Mouse (Mus musculus) G1E (cell line): ENCODE measurements around the gene Smc5. TPM values are rescaled to one million over a fixed set of nuclear protein-coding genes. Genes with fewer than 3 reads are reported as not detected.

ENCODE experiments used
- ATAC-seq: 2 replicates; pipeline ENCODE4 v1.8.0; 2016; ENCODE audit warnings: mild to moderate bottlenecking; ENCODE audit not compliant: insufficient number of reproducible peaks, poor library complexity, low FRiP score, severe bottlenecking; ENCODE audit errors: extremely low read depth
- DNase-seq: peaks from one replicate; pipeline ENCODE4 v3.0.0; 2012; ENCODE audit warnings: low spot score
- H3K27me3 ChIP-seq: 2 replicates; pipeline ENCODE4 v1.6.1; 2012; ENCODE audit warnings: mild to moderate bottlenecking, low read length, inconsistent platforms; ENCODE audit not compliant: insufficient read depth
- H3K36me3 ChIP-seq: replicated peaks from 2 replicates; pipeline ENCODE3; 2012; ENCODE audit warnings: mild to moderate bottlenecking, inconsistent platforms
- H3K4me1 ChIP-seq: 2 replicates; pipeline ENCODE4 v1.6.1; 2012; ENCODE audit warnings: low read depth, low read length, inconsistent platforms, mixed read lengths; ENCODE audit not compliant: insufficient read depth
- H3K4me3 ChIP-seq: 2 replicates; pipeline ENCODE4 v1.5.1; 2012; ENCODE audit warnings: low read depth, mild to moderate bottlenecking, inconsistent platforms, low read length, moderate library complexity, mixed read lengths
- H3K9me3 ChIP-seq: replicated peaks from 2 replicates; pipeline ENCODE4 v1.6.1; 2012; ENCODE audit warnings: inconsistent platforms
- CTCF ChIP-seq: IDR thresholded peaks from 2 replicates; pipeline ENCODE4 v1.5.1; 2012; ENCODE audit warnings: low read depth, low read length, inconsistent platforms, mixed read lengths
- GATA1 ChIP-seq: IDR thresholded peaks from 2 replicates; pipeline ENCODE4 v1.6.1; 2012; ENCODE audit warnings: borderline replicate concordance, low read length, inconsistent platforms, mixed read lengths
- GATA2 ChIP-seq: IDR thresholded peaks from 2 replicates; pipeline ENCODE4 v1.6.1; 2012; ENCODE audit warnings: low read depth, low read length, inconsistent platforms, borderline replicate concordance
- POLR2AphosphoS5 ChIP-seq: IDR thresholded peaks from 2 replicates; pipeline ENCODE4 v1.6.1; 2012; ENCODE audit warnings: low read depth, low read length, inconsistent platforms; ENCODE audit not compliant: insufficient replicate concordance
- TAL1 ChIP-seq: conservative IDR thresholded peaks from 2 replicates; pipeline ENCODE4 v1.6.1; 2012; ENCODE audit warnings: low read depth, low read length, inconsistent platforms, mixed read lengths
- polyA plus RNA-seq: library from polyadenylated mRNA; stranded (reverse); fragments of >175 nt; gene quantifications from 2 replicates; pipeline ENCODE4 v1.2.3, GENCODE M21; 2012
- total RNA-seq, 2 experiments: library from RNA; stranded (forward) in 1 of 2; stranded (reverse) in 1 of 2; fragments of 200-1000 nt in 1 of 2; fragments of >200 nt in 1 of 2; fragmentation: Nextera tagmentation in 1 of 2; gene quantifications; 2 replicates each; pipeline ENCODE4 v1.2.3; 2014 to 2017

The Smc5 gene
- total and polyA plus RNA-seq, 3 experiments = 11.3 to 241 (median 104) TPM

DNA sequence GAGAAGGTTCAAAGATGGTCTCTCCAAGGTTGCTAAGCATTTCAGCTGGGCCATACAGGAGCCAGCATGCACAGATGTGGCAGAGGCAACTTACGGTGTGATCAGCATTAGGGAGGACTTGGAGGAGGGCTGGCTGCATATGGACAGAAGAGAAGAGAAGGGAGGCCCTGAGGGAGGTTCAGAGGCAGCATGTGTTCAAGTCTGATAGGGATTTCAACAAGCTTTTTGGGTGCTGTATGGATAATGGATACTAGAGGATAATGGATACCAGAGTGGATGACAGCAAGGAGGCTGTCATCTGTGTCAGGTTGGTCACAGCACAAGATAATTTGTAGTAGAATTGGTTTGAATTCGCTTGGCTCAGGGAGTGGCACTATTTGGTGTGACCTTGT lies 104.0 kb downstream of the Smc5 start:
- ATAC-seq = no peak
- Histone ChIP-seq H3K27me3 (no peaks in the 10 kb centered on the region), H3K4me3 (no peak overlapping the region), H3K9me3 (peaks cover 9% of the 10 kb centered on the region; the same call in 1 of the 2 replicates), H3K4me1 (peaks cover 10% of the 10 kb centered on the region), H3K36me3 (peaks cover 51% of the 10 kb centered on the region)
- DNase-seq = no peak
- no peak for TF ChIP-seq POLR2AphosphoS5
- no peak for TF ChIP-seq TAL1
- no peak for TF ChIP-seq GATA1
- no peak for TF ChIP-seq CTCF
- no peak for TF ChIP-seq GATA2

DNA sequence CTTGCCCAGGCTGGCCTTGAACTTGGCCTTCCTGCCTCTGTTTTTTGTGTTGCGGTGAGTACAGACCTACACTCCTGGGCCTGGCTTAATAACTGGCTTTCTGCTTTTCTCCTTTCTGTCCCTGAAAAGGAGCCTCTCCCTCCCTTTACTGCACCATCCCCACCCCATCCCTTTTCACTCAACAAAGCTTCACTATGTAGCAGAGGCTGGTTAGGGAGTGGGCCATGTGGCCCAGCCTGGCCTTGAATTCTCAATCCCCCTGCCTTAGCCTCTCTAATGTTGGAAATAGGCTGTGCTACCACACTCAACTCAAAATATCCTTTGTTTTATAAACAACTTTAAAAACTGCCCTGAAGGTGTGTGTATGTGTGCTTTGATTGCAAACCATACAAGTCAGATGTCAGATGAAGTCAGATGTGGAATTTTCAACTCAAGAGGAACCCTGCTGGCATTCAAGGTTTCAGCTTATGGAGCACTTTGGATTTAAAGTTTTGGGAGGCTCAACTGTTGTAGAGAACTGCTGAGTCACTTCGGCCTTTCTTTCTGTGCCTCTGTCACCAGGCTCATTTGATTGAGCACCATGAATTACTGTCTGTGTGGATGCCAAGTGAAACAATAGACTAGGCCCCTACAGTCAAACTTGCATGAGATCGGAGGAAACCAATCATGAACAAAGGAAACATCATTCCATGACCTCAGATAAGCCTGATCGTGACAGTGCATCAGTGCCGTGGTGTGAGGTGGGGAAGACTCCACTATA lies 104.6 kb downstream of the Smc5 start:
- Histone ChIP-seq H3K4me3 (no peak overlapping the region), H3K9me3 (peaks cover 9% of the 10 kb centered on the region; the same call in 1 of the 2 replicates), H3K4me1 (peaks cover 10% of the 10 kb centered on the region), H3K27me3 (no peaks in the 10 kb centered on the region), H3K36me3 (peaks cover 56% of the 10 kb centered on the region)
- TF ChIP-seq TAL1 (no peak), CTCF (no peak)
- ATAC-seq = no peak
- no peak for DNase-seq

DNA sequence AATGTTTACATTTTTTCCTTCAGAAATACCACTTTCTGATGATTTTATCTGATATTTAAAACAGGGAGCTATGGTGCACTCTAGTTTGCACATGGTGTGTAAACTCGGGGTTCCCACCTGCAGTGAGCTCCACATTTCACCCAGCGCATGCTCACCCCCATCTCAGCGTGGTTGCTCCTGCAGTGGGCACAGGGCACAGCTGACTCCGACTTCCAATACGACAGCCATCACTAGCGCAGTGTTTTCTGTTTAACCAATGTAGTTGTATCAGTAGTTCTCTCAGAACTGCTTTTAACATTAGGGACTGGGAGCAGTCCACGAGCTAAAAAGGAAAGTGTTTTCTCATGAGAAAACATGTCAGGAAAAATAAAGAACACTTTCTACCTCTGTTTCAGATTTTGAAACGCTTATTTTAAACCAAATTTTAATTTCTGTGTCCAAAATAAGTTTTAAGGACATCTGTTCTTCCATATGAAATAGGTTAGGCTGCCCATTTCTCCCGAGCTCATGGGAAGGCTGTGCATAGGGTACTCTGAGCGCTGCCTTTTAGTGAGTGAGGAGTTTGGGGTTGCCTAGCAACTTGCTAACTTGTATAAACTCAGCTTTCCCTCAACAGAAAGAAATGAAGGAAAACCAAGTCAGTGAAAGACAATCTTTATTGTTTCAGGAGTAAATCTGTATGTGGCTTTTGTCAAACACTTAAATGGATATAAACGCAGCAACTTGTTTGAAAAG lies 107.0 kb downstream of the Smc5 start:
- Histone ChIP-seq H3K4me1 (peaks cover 20% of the 10 kb centered on the region), H3K4me3 (no peak overlapping the region), H3K36me3 (peaks cover 78% of the 10 kb centered on the region), H3K9me3 (peaks cover 7% of the 10 kb centered on the region; the same call in 1 of the 2 replicates), H3K27me3 (no peaks in the 10 kb centered on the region)
- no peak for DNase-seq
- TF ChIP-seq TAL1 (no peak), GATA1 (no peak), POLR2AphosphoS5 (no peak), GATA2 (no peak), CTCF (no peak)
- ATAC-seq = no peak

DNA sequence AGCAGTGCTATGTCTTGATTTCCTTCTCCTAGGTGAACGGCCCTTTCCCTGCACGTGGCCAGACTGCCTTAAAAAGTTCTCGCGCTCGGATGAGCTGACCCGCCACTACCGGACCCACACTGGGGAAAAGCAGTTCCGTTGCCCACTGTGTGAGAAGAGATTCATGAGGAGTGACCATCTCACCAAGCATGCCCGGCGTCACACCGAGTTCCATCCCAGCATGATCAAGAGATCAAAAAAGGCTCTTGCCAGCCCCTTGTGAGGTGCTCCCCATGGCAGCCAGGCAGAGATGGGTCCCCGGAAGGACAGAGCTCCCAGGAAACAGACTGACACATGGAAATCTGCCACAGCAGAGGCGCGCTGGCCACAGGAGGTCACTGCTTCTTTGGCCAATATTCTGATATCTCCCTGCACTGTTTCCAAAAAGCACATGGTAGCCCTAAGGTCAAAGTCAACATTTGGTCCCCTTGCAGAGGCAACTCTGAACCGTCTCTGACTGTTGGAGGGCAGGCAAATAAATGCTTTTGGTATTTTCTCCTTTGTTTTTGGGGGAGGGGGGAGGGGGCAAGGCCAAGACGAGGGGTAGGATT lies 109.0 kb downstream of the Smc5 start:
- no peak for DNase-seq
- ATAC-seq = no peak
- peaks cover 81% of the 10 kb centered on the region for H3K36me3 ChIP-seq
- H3K4me1 ChIP-seq = peaks cover 25% of the 10 kb centered on the region
- TF ChIP-seq GATA2 (no peak), GATA1 (no peak)
- 0 out of 2 replicates have a peak, but pooled peaks cover 1% of the 10 kb centered on the region for H3K9me3 ChIP-seq
- H3K4me3 ChIP-seq = no peak overlapping the region
- no peaks in the 10 kb centered on the region for H3K27me3 ChIP-seq

DNA sequence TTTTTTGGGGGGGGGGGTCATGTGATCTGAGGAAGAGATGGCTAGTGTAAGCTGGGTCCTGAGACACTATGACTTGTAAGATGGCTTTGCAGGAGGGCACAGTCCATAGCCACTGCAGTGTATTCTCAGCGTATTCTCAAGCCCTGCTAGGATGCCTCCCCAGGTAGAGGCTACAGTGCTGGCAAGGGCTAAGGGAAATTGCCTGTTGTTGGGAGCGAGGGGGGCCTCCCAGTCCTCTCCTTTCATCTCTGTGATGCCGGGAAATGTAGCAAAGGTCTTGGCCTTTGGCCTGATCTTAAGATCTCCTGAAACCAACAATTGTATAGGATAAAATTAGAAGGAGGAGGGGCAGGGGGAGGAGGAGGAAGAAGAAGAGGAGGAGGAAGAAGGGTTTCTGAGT lies 110.3 kb downstream of the Smc5 start:
- Histone ChIP-seq H3K36me3 (peaks cover 78% of the 10 kb centered on the region), H3K4me3 (no peak overlapping the region), H3K4me1 (peaks cover 24% of the 10 kb centered on the region), H3K9me3 (no peaks in the 10 kb centered on the region), H3K27me3 (no peaks in the 10 kb centered on the region)
- TF ChIP-seq TAL1 (no peak), CTCF (no peak), GATA1 (no peak), POLR2AphosphoS5 (no peak), GATA2 (no peak)
- no peak for DNase-seq
- no peak for ATAC-seq

DNA sequence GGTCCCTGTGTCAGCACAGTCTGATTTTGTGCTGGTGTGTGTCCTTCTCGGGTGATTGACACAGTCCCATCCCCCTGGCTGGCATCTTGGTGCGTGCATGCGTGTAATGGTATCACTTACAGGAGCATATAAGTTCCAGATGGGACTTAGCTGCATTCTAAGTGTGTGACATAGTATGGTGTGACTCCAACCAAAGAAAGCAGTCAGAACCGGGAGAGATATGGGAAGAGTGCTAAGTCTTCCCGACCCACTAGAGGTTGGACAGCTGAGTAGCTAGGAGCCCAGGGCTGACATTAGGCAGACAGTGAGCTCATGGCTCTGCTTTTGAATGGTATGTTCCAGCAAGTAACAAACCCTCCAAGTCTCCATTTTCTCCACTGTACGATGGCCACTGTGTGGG lies 110.8 kb downstream of the Smc5 start:
- Histone ChIP-seq H3K27me3 (no peaks in the 10 kb centered on the region), H3K4me3 (no peak overlapping the region), H3K36me3 (peaks cover 74% of the 10 kb centered on the region), H3K9me3 (no peaks in the 10 kb centered on the region), H3K4me1 (peaks cover 20% of the 10 kb centered on the region)
- TF ChIP-seq POLR2AphosphoS5 = no peak
- TF ChIP-seq GATA1 = no peak
- TF ChIP-seq CTCF = no peak
- no peak for TF ChIP-seq TAL1
- no peak for TF ChIP-seq GATA2
- DNase-seq (no peak), ATAC-seq (no peak)

DNA sequence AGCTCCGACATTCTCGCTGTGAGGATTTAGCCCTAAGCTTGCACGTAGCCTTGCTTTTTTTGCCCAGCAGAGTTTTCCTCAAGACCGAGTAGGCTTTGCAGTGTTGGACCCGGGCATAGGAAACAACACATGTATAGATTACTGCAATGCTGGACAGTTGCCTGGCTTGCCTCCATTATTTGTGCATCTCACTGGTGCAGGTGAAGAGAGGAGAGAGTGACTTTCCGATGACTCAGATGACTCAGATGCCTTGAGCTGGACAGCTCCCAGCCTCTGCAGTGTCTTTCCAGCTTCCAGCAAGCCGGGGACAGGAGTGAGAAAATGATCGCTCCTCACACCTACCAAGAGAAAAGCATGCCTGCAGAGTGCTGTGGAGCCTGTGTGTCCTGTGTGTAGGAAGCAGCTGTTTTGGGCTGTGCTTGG lies 111.3 kb downstream of the Smc5 start:
- Histone ChIP-seq H3K4me3 (no peak overlapping the region), H3K36me3 (peaks cover 77% of the 10 kb centered on the region), H3K4me1 (peaks cover 20% of the 10 kb centered on the region), H3K27me3 (no peaks in the 10 kb centered on the region), H3K9me3 (no peaks in the 10 kb centered on the region)
- DNase-seq (no peak), ATAC-seq (no peak)
- no peak for TF ChIP-seq GATA2
- TF ChIP-seq CTCF = no peak
- TF ChIP-seq TAL1 = no peak
- TF ChIP-seq GATA1 = no peak
- TF ChIP-seq POLR2AphosphoS5 = no peak
